Mouse (Mus musculus) limb, embryonic 13.5 days (tissue): ENCODE results near the gene Tmbim4. TPM values are rescaled to one million over a fixed set of nuclear protein-coding genes. Genes with fewer than 3 reads are reported as not detected.

Experiments used
- ATAC-seq: fragments of 200-750 bp; cut with Nextera tagmentation; 2 replicates; pipeline ENCODE4 v1.8.0; 2017; ENCODE audit warnings: low read depth, moderate number of reproducible peaks, moderate TSS enrichment; ENCODE audit not compliant: low FRiP score
- H3K27ac ChIP-seq: fragments of 300-500 bp; sonication (generic); 2 replicates; pipeline ENCODE4 v1.5.1; 2015; ENCODE audit warnings: inconsistent platforms, mild to moderate bottlenecking, moderate library complexity
- H3K27me3 ChIP-seq: fragments of 300-500 bp; sonication (generic); 2 replicates; pipeline ENCODE4 v1.6.1; 2015; ENCODE audit warnings: mild to moderate bottlenecking, inconsistent platforms
- H3K36me3 ChIP-seq: fragments of 300-500 bp; sonication (generic); 2 replicates; pipeline ENCODE4 v1.6.1; 2015; ENCODE audit warnings: inconsistent platforms, mild to moderate bottlenecking, moderate library complexity
- H3K4me1 ChIP-seq: fragments of 300-500 bp; sonication (generic); 2 replicates; pipeline ENCODE4 v1.6.1; 2015; ENCODE audit warnings: inconsistent platforms
- H3K4me2 ChIP-seq: fragments of 300-500 bp; sonication (generic); replicated peaks from 2 replicates; pipeline ENCODE4 v1.6.1; 2015; ENCODE audit warnings: inconsistent platforms, mild to moderate bottlenecking, moderate library complexity
- H3K4me3 ChIP-seq: fragments of 300-500 bp; sonication (generic); 2 replicates; pipeline ENCODE4 v1.5.1; 2015; ENCODE audit warnings: moderate library complexity, mild to moderate bottlenecking, inconsistent platforms
- H3K9ac ChIP-seq: fragments of 300-500 bp; sonication (generic); 2 replicates; pipeline ENCODE4 v1.6.1; 2015; ENCODE audit warnings: mild to moderate bottlenecking, inconsistent platforms
- H3K9me3 ChIP-seq: fragments of 300-500 bp; sonication (generic); 2 replicates; pipeline ENCODE4 v1.6.1; 2016; ENCODE audit warnings: inconsistent platforms
- WGBS: fragments of 180-500 bp; shearing (Covaris S2); methylation state at CpG from one replicate; pipeline ENCODE4 v1.1.7; 2015; 5-methylcytosine and 5-hydroxymethylcytosine counted together
- polyA plus RNA-seq: library from polyadenylated mRNA; unstranded; fragments of >200 nt; fragmentation: Nextera tagmentation; extraction: Ambion mirVana; gene quantifications from 2 replicates; pipeline ENCODE4 v1.2.1, GENCODE M21; 2015

Gene Tmbim4
- polyA plus RNA-seq, 1 experiment from 2014 or later, result 91.7 TPM

DNA sequence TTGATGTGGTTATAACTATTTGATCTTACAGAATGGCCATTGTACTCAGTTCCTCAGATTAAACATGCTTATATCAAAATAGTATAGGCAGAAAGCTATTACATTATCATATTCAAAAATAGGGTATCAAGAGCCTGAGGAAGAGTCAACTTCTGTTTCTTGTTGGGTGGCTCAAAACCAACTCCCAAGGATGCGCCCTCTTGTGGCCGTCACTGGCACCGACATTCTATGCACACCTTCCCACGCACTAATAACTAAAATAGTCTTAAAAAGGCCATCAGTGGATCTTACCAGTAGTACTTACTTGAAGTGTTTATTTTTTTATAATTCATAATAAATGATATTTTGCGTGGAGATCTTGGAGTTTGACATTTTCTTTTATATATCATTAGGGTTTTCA lies 30.3 kb downstream of the Tmbim4 start:
- Histone ChIP-seq H3K4me1 (peaks cover 24% of the 10 kb centered on the region), H3K9ac (no peak overlapping the region), H3K27ac (no peak overlapping the region), H3K4me2 (no peak overlapping the region), H3K9me3 (no peaks in the 10 kb centered on the region), H3K36me3 (peaks cover 40% of the 10 kb centered on the region), H3K27me3 (no peaks in the 10 kb centered on the region), H3K4me3 (no peak overlapping the region)
- ATAC-seq, result no peak
- WGBS, result 39% methylated on average over 5 of the region's 5 CpGs

GRCm38 (mm10) chr10:120233655-120234367 lies 32.4 kb downstream of the Tmbim4 start:
- no peak overlapping the region for H3K27ac ChIP-seq
- no peaks in the 10 kb centered on the region for H3K27me3 ChIP-seq
- H3K4me2 ChIP-seq, result peak overlapping the region; percentile 46
- 27% methylated on average over 18 of the region's 18 CpGs for WGBS
- H3K4me1 ChIP-seq, result peaks cover 24% of the 10 kb centered on the region
- ATAC-seq, result 0 out of 2 replicates have a peak, but pooled peaks have one; percentile 20
- no peak overlapping the region for H3K4me3 ChIP-seq
- H3K9ac ChIP-seq, result no peak overlapping the region
- H3K36me3 ChIP-seq, result peaks cover 34% of the 10 kb centered on the region
- no peaks in the 10 kb centered on the region for H3K9me3 ChIP-seq

DNA sequence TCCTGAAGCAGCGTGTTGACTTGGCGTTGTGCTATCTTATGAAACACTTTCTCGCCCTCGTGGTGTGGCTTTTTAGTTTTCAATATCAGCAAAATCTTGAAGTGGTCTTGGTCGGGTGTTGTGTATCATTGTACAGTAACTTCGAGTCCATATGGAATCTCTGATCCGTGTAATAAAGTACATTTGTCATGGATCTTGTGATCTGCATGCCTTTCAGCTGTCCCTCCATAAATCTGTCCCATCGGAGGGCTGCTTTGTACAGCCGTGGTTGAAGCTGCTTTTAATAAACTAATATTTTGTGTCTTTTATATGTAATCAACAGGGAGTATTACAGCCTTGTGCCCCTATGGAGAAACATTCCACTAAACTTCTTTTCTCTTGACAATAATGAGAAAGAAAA lies 35.5 kb downstream of the Tmbim4 start:
- no peak overlapping the region for H3K27ac ChIP-seq
- WGBS, result 48% methylated on average over 9 of the region's 9 CpGs
- H3K9me3 ChIP-seq, result no peaks in the 10 kb centered on the region
- H3K4me2 ChIP-seq, result no peak overlapping the region
- no peak overlapping the region for H3K4me3 ChIP-seq
- H3K9ac ChIP-seq, result no peak overlapping the region
- peaks cover 3% of the 10 kb centered on the region; the same call in 1 of the 2 replicates for H3K27me3 ChIP-seq
- peaks cover 9% of the 10 kb centered on the region for H3K36me3 ChIP-seq
- H3K4me1 ChIP-seq, result peaks cover 40% of the 10 kb centered on the region
- ATAC-seq, result peak; percentile 54

GRCm38 (mm10) chr10:120238241-120238640 lies 36.9 kb downstream of the Tmbim4 start:
- H3K4me3 ChIP-seq, result no peak overlapping the region
- H3K27ac ChIP-seq, result no peak overlapping the region
- H3K36me3 ChIP-seq, result no peaks in the 10 kb centered on the region
- 91% methylated on average over 8 of the region's 8 CpGs for WGBS
- peaks cover 48% of the 10 kb centered on the region for H3K4me1 ChIP-seq
- no peak overlapping the region for H3K9ac ChIP-seq
- no peak overlapping the region for H3K4me2 ChIP-seq
- peaks cover 3% of the 10 kb centered on the region; the same call in 1 of the 2 replicates for H3K27me3 ChIP-seq
- H3K9me3 ChIP-seq, result no peaks in the 10 kb centered on the region
- no peak for ATAC-seq

DNA sequence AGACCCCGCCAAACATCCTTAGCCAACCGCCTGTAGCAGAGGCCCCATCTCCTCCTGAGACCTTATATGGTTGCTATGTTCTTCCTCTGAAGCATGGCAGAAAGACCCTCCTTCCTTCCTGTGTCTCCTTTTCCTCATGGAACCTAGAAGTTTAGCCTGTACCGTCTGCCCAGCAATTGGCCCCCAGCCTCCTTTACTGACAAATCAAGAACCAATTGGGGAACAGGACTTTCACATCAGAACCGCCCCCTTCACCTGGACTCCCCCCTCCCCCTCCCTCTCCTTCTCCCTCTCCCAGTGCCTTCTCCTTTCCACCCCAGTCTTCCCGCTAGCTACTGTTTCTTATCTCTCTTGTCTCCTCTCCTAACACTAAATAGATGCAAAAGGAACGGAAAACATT lies 38.1 kb downstream of the Tmbim4 start:
- ATAC-seq, result no peak
- Histone ChIP-seq H3K27ac (no peak overlapping the region), H3K9ac (no peak overlapping the region), H3K4me1 (peaks cover 48% of the 10 kb centered on the region), H3K9me3 (no peaks in the 10 kb centered on the region), H3K27me3 (peaks cover 3% of the 10 kb centered on the region; the same call in 1 of the 2 replicates), H3K4me2 (no peak overlapping the region), H3K36me3 (no peaks in the 10 kb centered on the region), H3K4me3 (no peak overlapping the region)
- WGBS, result 68% methylated on average over 6 of the region's 6 CpGs

DNA sequence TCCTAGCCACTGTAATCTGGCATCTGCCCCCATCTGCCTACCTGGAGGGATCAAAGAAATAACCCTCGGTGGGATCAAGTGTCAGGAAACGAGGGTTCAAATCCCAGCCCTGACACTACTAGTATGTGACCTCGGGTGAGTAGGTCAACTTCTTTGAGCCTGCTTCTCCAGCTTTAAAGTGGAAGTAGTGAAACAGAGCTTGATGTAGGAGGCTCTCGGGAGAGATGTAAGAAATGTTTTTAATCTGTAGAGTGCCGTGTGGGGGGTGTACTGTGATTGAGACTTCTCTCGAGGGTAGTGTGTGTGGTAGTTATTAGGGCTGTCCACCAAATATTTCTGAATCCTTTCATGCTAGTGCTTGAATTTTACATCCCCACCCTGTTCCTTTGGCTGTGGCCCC lies 41.0 kb downstream of the Tmbim4 start:
- Histone ChIP-seq H3K9me3 (no peaks in the 10 kb centered on the region), H3K4me1 (peaks cover 59% of the 10 kb centered on the region), H3K9ac (no peak overlapping the region), H3K27ac (no peak overlapping the region), H3K4me2 (no peak overlapping the region), H3K36me3 (no peaks in the 10 kb centered on the region), H3K4me3 (no peak overlapping the region), H3K27me3 (peaks cover 3% of the 10 kb centered on the region; the same call in 1 of the 2 replicates)
- 24% methylated on average over 6 of the region's 6 CpGs for WGBS
- no peak for ATAC-seq

DNA sequence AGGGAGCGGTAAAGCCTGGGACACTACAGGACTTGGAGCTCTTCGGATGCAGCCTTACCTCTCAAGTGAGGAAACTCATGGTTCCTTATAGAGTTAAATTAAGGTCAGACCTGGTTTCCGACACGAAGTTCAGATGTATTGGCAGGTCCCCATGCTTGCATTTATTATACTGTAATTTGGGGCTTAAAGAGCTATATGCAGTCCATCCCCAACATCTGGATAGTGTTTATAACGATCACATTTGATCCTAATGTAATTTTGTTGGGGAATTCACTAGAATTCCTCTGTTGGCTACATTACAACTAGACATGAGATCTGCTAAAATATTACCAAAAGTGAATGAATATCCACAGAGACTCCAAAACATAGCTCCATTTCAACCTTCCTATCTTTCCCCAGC lies 44.3 kb downstream of the Tmbim4 start:
- 23% methylated on average over 5 of the region's 5 CpGs for WGBS
- Histone ChIP-seq H3K4me2 (peak overlapping the region; percentile 50), H3K9me3 (no peaks in the 10 kb centered on the region), H3K27ac (no peak overlapping the region), H3K27me3 (peaks cover 3% of the 10 kb centered on the region; the same call in 1 of the 2 replicates), H3K36me3 (no peaks in the 10 kb centered on the region), H3K4me3 (no peak overlapping the region), H3K9ac (no peak overlapping the region), H3K4me1 (peaks cover 46% of the 10 kb centered on the region)
- peak; percentile 57; the same call in 1 of the 2 replicates for ATAC-seq

DNA sequence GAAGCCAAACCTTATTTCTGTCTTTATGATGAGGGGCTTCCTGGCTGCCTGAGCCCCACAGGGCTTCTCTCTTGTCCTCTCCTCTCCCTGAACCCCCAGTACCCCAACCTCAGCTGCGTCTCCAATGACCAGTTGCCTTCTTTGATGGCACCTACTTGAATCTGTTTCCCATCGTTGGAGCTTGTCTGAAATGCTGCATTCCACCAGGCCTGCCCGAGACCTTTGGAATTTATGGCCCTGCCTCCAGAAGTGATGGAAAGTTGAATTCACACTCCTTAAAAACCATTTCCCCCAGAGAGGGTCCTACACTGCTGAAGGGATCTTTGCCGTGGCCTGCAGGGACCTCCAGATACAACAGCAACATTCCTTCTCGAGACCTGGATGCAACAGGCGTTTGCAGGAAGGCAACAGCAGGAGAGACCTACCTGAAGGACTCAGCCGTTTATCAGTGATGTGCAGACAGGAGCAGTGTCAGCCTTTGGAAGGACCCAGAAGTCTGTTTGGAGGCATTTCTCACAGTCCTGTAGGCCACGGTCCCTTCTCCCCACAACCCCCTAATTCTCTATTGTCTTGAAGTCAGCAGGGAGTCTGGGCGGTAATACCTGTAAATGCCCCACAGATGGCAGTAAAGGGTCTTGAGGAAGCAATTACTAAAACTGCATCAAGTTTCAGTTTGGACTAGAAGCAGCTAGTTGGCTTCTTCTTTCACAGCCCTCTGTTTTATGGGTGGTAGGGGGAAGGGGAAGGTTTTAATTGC lies 45.8 kb downstream of the Tmbim4 start:
- Histone ChIP-seq H3K4me2 (peak overlapping the region; percentile 50), H3K4me1 (peaks cover 51% of the 10 kb centered on the region), H3K27ac (peak overlapping the region; percentile 53; the same call in 1 of the 2 replicates), H3K27me3 (no peaks in the 10 kb centered on the region), H3K36me3 (no peaks in the 10 kb centered on the region), H3K9me3 (no peaks in the 10 kb centered on the region), H3K4me3 (peak overlapping the region; percentile 18; the same call in 1 of the 2 replicates), H3K9ac (peak overlapping the region; percentile 2; the same call in 1 of the 2 replicates)
- no peak for ATAC-seq
- 4% methylated on average over 9 of the region's 9 CpGs for whole genome bisulfite sequencing

DNA sequence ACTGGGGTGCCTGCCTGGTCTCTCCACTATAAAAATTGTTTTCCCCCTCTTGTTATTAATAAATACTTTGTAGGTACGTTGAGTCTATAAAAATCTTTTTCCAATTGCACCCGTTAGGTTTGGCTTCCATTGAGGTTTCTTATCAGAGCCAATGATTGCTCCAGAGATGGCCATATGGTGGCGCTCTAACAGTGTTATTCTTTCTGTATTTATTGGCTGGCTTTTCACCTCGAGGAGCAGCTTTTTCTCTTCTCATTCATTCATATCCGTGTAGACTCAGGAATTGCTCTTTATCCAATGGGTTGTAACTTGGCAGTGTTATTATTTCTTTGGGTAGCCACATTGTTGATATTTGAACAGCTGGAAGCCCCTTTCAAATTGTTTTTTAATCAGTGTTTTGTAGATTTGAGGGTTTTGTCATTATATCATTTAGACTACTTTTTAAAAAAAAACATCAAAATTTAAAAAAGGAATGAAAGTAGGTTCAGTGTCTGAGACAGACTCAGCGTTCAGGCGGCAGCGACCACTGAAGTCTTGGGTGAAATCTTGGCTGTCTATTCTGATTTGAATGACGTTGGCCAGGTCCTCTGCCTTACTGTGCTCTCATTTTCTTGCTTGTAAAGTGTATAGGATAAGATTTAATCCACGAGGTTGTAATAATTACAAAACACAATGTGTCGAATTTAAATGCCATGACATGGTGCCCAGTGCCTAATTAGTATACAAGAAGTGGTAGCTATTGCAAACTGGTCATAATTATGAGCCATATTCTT lies 49.7 kb downstream of the Tmbim4 start:
- no peak for ATAC-seq
- Histone ChIP-seq H3K36me3 (no peaks in the 10 kb centered on the region), H3K27ac (no peak overlapping the region), H3K27me3 (no peaks in the 10 kb centered on the region), H3K4me3 (no peak overlapping the region), H3K9ac (no peak overlapping the region), H3K4me1 (peaks cover 50% of the 10 kb centered on the region), H3K9me3 (no peaks in the 10 kb centered on the region), H3K4me2 (no peak overlapping the region)
- 22% methylated on average over 11 of the region's 11 CpGs for WGBS

- no peaks in the 10 kb centered on the region for H3K27me3 ChIP-seq
- H3K4me1 ChIP-seq, result peaks cover 47% of the 10 kb centered on the region
- H3K9ac ChIP-seq, result no peak overlapping the region
- H3K9me3 ChIP-seq, result no peaks in the 10 kb centered on the region
- no peak for ATAC-seq
- no peak overlapping the region for H3K4me2 ChIP-seq
- no peak overlapping the region for H3K4me3 ChIP-seq
- H3K27ac ChIP-seq, result no peak overlapping the region
- H3K36me3 ChIP-seq, result no peaks in the 10 kb centered on the region
- WGBS, result 26% methylated on average over 4 of the region's 4 CpGs
Measured at GRCm38 (mm10) chr10:120251791-120252190, 50.4 kb downstream of the Tmbim4 start.

DNA sequence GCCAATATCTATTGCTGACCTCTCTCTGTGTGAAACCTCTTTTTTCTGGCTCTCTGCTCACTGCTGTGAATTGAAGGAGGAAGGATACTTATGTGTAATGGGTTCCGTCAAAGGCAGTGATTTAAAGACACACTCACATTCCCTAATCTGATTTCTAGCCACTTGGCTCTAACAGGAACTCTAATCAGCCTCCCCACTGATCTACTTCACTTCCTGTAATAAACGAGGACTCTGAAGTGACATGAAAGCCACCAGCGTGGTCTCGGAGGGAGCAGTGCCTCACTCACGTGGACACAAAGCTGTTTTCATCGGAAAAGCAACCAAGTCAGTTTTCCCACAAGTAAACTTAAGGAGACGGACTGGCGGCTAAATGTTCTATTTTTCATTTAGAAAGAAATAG lies 51.4 kb downstream of the Tmbim4 start:
- no peaks in the 10 kb centered on the region for H3K27me3 ChIP-seq
- no peak overlapping the region for H3K9ac ChIP-seq
- 15% methylated on average over 8 of the region's 8 CpGs for WGBS
- no peak overlapping the region for H3K4me3 ChIP-seq
- H3K27ac ChIP-seq, result no peak overlapping the region
- peak overlapping the region; percentile 34 for H3K4me2 ChIP-seq
- ATAC-seq, result no peak
- no peaks in the 10 kb centered on the region for H3K36me3 ChIP-seq
- no peaks in the 10 kb centered on the region for H3K9me3 ChIP-seq
- peaks cover 44% of the 10 kb centered on the region for H3K4me1 ChIP-seq

DNA sequence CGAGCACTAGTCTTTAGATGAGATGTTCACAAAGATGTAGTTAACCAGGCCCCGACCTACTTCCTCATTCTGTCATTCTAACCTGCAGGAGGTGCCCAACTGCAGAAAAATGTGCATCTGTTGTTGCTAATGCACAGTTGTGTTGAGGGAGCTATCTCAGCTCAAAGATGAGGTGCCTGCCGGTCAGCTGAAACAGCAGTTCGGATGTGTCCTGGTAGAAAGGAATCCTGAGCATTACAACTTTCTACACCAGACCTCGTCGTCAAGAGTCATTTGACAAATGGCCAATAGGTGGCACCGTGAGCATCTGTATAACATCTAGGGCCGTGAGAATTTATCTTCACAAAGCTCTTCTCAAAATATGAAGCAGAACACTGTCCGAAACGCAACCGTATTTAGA lies 55.8 kb downstream of the Tmbim4 start:
- Histone ChIP-seq H3K4me3 (no peak overlapping the region), H3K4me1 (peaks cover 44% of the 10 kb centered on the region), H3K36me3 (no peaks in the 10 kb centered on the region), H3K27me3 (no peaks in the 10 kb centered on the region), H3K9ac (no peak overlapping the region), H3K4me2 (no peak overlapping the region), H3K27ac (no peak overlapping the region), H3K9me3 (no peaks in the 10 kb centered on the region)
- peak; percentile 55; the same call in 1 of the 2 replicates for ATAC-seq
- WGBS, result 19% methylated on average over 11 of the region's 11 CpGs
